Mouse (Mus musculus): Measurements from ENCODE around the gene 1700029F12Rik. TPM values are rescaled to one million over a fixed set of nuclear protein-coding genes. Genes with fewer than 3 reads are reported as not detected.
"Not testable (repeated sequence)": the region's sequence is repeated elsewhere in the genome, so short reads cannot be mapped to it uniquely, and the experiment has no call there.

Gene 1700029F12Rik
- not detected for total RNA-seq (2021)
- long read RNA-seq, experiment 1: 0 reads
- long read RNA-seq, experiment 2: 0 reads

- no peak for DNase-seq (ENCODE audit: low spot score in 2 of 2)
Measured at GRCm38 (mm10) chr13:97034262-97034661, at the start of gene 1700029F12Rik. TSS of gene 1700029F12Rik (minus strand) at chr13:97034362.

DNA sequence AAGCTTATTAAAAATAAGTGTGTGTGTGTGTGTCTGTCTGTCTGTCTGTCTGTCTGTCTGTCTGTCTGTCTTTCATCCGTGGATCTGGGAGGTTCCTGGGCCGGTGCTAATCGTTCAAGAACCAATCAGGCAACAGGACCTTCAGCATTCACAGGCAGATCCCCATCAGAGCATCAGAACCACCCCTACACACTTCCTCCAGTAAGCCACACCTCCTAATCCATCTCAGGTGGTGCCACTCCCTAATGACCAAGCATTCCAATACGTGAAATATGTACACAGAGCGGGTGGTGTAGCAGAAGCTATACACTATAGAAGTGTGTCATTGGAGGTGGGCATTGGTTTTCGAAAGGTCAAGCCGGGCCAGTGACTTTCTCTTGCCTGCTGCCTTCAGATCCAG is 48.3 kb upstream of the 1700029F12Rik start:
- no peak for DNase-seq (ENCODE audit: low spot score in 2 of 2)

GRCm38 (mm10) chr13:97080615-97081014 is 46.5 kb upstream of the 1700029F12Rik start:
- no peak for DNase-seq (ENCODE audit: low spot score in 2 of 2)

DNA sequence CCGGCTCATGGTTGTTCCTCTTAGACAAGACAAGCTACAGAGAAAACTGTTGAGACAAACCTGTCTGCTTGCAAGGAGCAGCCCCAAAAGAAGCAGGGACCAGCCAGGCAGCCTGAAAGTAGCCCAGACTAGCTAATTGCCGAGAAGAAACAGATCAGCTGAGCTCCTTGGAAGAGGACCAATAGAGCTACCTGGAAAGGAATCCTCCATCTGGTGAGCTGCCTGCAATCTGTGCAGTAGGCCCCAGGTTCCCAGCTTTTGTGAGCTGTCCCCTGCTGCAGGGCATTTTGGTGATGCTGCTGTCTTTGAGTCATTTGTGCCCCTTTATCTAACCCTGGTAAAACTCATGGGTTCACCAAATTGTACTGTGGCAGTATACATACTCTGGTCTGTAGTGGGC is 46.0 kb upstream of the 1700029F12Rik start:
- DNase-seq (ENCODE audit: low spot score in 2 of 2): no peak

DNA sequence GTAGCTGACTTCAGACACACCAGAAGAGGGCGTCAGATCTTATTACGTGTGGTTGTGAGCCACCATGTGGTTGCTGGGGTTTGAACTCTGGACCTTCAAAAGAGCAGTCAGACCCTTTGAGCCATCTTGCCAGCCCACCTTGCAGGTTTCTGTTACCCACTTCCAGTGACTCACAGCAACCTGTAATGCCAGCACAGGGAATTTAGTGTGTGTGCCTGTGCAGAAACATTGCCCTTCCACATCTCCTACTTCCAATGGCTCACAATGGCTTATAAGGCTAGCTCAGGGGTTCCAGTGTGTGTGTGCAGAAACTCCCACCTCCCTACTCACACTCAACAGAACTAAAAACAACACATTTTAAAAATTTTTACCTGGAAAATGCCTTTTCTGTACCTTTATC is 43.4 kb upstream of the 1700029F12Rik start:
- DNase-seq (ENCODE audit: low spot score in 2 of 2): no peak

DNA sequence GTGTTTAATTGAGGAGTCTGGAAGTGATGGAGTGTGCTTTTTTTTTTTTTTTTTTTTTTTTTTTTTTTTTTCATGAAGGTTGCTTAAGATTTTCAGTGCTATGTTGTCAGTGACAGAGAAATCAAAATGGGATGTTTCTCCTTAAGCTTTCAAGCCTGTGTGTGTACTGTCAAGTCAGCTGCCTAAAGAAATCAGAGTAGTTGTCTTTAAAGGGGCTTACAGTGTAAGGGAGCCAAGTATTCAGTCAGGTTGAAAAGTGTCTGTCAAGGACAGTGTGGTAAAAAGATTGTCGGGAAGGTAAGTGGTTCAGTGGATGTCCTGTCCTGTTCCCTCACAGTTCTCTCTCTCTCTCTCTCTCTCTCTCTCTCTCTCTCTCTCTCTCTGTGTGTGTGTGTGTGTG is 39.3 kb upstream of the 1700029F12Rik start:
- no peak for DNase-seq (ENCODE audit: low spot score in 2 of 2)

- no peak for DNase-seq (ENCODE audit: low spot score in 2 of 2)
Measured at GRCm38 (mm10) chr13:97071626-97072241, 37.6 kb upstream of the 1700029F12Rik start.

DNA sequence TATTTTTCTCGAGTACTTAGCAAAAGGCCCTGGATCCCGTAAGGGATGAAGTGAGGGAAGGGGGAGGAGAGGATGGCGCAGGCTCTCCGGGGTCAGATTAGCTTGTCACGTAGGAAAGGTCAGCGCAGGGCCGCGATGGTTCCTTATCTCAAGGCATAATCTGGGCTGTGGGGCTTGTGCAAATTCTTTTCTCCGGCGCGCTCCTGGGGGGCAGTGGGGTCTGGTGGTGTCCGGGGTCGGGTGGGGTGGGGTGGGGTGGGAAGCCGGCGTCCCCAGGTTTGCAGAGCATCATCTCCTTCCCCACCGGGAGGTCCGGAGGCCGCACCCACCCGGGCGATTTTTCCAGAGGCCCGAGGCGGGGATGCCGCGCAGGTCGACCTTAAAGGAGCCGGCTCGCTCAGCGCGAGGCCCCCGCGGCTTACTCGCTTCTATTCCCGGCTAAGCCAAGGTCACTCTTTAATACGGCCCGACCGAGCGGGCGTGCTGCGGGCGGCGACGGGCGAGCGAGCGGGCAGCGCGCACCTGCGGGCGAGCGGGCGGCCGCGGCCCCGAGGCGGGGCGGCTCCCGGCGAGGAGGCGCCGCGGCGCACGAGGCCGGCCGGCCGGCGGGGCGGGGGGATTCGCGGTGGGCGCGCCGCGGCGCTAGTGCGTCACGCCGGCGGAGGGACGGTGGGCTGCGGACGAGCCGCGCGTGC is 36.9 kb upstream of the 1700029F12Rik start:
- DNase-seq (ENCODE audit: low spot score in 2 of 2): no peak

DNA sequence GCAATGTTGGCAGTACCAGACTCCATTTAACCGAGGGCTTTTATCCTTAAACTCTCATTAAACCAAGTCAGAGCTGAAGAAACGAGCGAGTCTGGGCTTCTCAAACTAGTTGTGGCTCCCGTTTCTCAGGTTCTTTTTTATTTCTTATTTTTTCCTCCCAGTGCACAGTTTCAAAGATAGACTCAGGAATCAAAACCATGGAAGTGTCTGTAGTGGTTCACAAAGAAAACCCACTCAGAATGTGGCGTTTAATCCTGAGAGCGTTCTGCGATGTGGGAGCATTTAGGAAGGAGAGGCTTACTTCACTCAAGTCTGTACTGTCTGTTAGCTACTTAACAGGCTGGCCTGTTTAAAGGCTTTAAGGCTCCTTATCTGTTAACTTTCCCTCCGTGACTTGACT is 34.0 kb upstream of the 1700029F12Rik start:
- DNase-seq (ENCODE audit: low spot score in 2 of 2): no peak

- no peak for DNase-seq (ENCODE audit: low spot score in 2 of 2)
Measured at GRCm38 (mm10) chr13:97067691-97068090, 33.5 kb upstream of the 1700029F12Rik start.

GRCm38 (mm10) chr13:97066649-97067550 is 32.7 kb upstream of the 1700029F12Rik start, which contains the start of gene Fam169a:
TSS of gene Fam169a (plus strand) at chr13:97067286.
- no peak for DNase-seq (ENCODE audit: low spot score in 2 of 2)

GRCm38 (mm10) chr13:97064844-97065621 is 30.9 kb upstream of the 1700029F12Rik start:
- not testable (repeated sequence) for DNase-seq (ENCODE audit: low spot score in 2 of 2)

DNA sequence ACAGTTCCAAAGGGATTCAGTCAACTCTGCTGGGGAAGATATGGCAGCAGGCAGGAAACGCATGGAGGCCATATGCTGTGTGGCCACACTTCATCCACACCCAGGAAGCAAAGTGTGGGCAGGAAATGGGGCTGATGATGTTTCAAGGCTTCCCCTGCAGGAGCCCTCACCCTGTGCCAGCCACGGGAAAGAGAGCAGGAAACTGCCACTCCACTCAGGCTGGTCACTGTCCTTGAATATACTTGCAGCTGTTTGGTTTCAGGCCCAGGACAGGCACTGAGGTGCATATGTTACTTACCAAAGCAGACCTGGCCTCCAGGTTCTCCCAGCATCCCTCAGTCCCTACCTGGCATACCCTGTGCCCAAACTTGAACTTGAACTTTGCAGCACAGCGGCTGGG is 30.3 kb upstream of the 1700029F12Rik start:
- no peak for DNase-seq (ENCODE audit: low spot score in 2 of 2)

DNA sequence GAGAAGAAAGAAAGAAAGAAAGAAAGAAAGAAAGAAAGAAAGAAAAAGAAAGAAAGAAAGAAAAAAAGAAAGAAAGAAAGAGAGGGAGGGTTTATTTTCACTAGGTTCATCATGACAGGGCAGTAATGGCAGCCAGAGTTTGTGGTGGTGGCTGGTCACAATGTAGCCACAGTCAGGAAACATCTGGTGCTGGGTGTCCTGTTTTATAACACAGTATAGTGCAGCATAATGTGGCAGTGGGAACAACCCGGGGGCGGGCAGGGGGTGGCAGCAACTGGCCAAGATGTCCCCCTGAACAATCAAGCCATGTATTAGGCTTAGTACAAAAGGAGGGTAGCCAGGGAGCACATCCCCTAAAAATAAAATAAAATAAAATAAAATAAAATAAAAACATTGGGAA is 29.3 kb upstream of the 1700029F12Rik start:
- no peak for DNase-seq (ENCODE audit: low spot score in 2 of 2)

GRCm38 (mm10) chr13:97062151-97062550 is 28.0 kb upstream of the 1700029F12Rik start:
- no peak for DNase-seq (ENCODE audit: low spot score in 2 of 2)

- no peak for DNase-seq (ENCODE audit: low spot score in 2 of 2)
Measured at GRCm38 (mm10) chr13:97060331-97060730, 26.2 kb upstream of the 1700029F12Rik start.

- DNase-seq (ENCODE audit: low spot score in 2 of 2): no peak
Measured at GRCm38 (mm10) chr13:97059746-97060145, 25.6 kb upstream of the 1700029F12Rik start.

GRCm38 (mm10) chr13:97057817-97058216 is 23.7 kb upstream of the 1700029F12Rik start:
- DNase-seq (ENCODE audit: low spot score in 2 of 2): no peak

GRCm38 (mm10) chr13:97053844-97054243 is 19.7 kb upstream of the 1700029F12Rik start:
- no peak for DNase-seq (ENCODE audit: low spot score in 2 of 2)

- DNase-seq (ENCODE audit: low spot score in 2 of 2): peak in 1 of 2 experiments; percentile 50
Measured at GRCm38 (mm10) chr13:97052667-97053066, 18.5 kb upstream of the 1700029F12Rik start.

GRCm38 (mm10) chr13:97051158-97051557 is 17.0 kb upstream of the 1700029F12Rik start:
- DNase-seq (ENCODE audit: low spot score in 2 of 2): no peak

Measured in gastrocnemius, postnatal 4 days (tissue).